12 mouse cellular contexts compared by ENCODE assay signal in genomic region chr5:51917812-51918448, GRCm38 (mm10).
DNase-seq lines count a peak whose midpoint lies in the region; ATAC-seq and TF ChIP-seq lines count a peak whose summit lies in the region.
"Had no signal": no experiment of that assay in that cellular context is flagged by ENCODE, and none has a peak within 500 bp of the region (broad histone marks: within the 10 kb centered on the region; RNA-seq: fewer than 3 reads in every experiment).

No protein-coding gene starts in this region.

- WGBS in hindbrain, postnatal 0 days, result 24% methylated on average over 4 of the region's 4 CpGs
- WGBS in hindbrain, embryonic 10.5 days, result 29% methylated on average over 4 of the region's 4 CpGs

- no peaks in the 10 kb centered on the region for H3K9me3 ChIP-seq in hindbrain, postnatal 0 days (ENCODE audit: low read length)
- H3K9me3 ChIP-seq in hindbrain, embryonic 10.5 days, result no peaks in the 10 kb centered on the region
- H3K9me3 ChIP-seq: forebrain, embryonic 12.5 days had no signal

- DNase-seq in hindbrain, postnatal 0 days (ENCODE audit: low spot score), result peak; percentile 26
- no peak for DNase-seq in hindbrain, embryonic 10.5 days (ENCODE audit: low spot score)
- DNase-seq in 3T3-L1 (ENCODE audit: low read depth, low spot score), result peak; percentile 30
- peak; percentile 51 for DNase-seq in brain, embryonic 14.5 days (ENCODE audit: low read depth)
- DNase-seq in heart, postnatal 14 days, result peak; percentile 22 to 47
- no peak for DNase-seq in yolk sac, embryonic 10.5 days (ENCODE audit: low spot score)
- DNase-seq in layer of hippocampus, adult 9-10 months (ENCODE audit: low spot score), result no peak
- DNase-seq: layer of hippocampus, postnatal 36 days; lung, postnatal 10 days had no signal

- no peak for TF ChIP-seq CTCF in hindbrain, postnatal 0 days (IDR thresholded peaks at IDR 0.05; ENCODE audit: low read depth)
- TF ChIP-seq CTCF in brain, embryonic 14.5 days (IDR thresholded peaks at IDR 0.05; ENCODE audit: borderline replicate concordance, extremely low read depth, insufficient read depth, insufficient read length), result no peak

- no peaks in the 10 kb centered on the region for H3K4me1 ChIP-seq in hindbrain, postnatal 0 days (ENCODE audit: insufficient read depth, low read length)
- no peaks in the 10 kb centered on the region for H3K4me1 ChIP-seq in hindbrain, embryonic 10.5 days (replicated peaks)
- H3K4me1 ChIP-seq: forebrain, embryonic 12.5 days had no signal

- no peak for ATAC-seq in hindbrain, postnatal 0 days
- no peak for ATAC-seq in activated CD4-positive, CD25-positive, alpha-beta regulatory T cell, adult 4 months

- intact Hi-C loops in heart, postnatal 14 days (cut with DNase I), result no loop called here

- no peak overlapping the region for H3K4me2 ChIP-seq in hindbrain, postnatal 0 days (ENCODE audit: low read depth, low read length)
- H3K4me2 ChIP-seq: forebrain, embryonic 12.5 days had no signal

- no peak overlapping the region for H3K9ac ChIP-seq in hindbrain, postnatal 0 days (replicated peaks; ENCODE audit: low read length)
- H3K9ac ChIP-seq: forebrain, embryonic 12.5 days had no signal

- no peak overlapping the region for H3K27ac ChIP-seq in hindbrain, postnatal 0 days
- H3K27ac ChIP-seq in hindbrain, embryonic 10.5 days, result no peak overlapping the region
- H3K27ac ChIP-seq: forebrain, embryonic 12.5 days had no signal

- no peaks in the 10 kb centered on the region for H3K27me3 ChIP-seq in hindbrain, postnatal 0 days (ENCODE audit: insufficient read depth, low read length)
- H3K27me3 ChIP-seq in hindbrain, embryonic 10.5 days (ENCODE audit: insufficient read depth, poor library complexity, severe bottlenecking), result no peaks in the 10 kb centered on the region
- H3K27me3 ChIP-seq: forebrain, embryonic 12.5 days had no signal

- no peak overlapping the region for H3K4me3 ChIP-seq in hindbrain, postnatal 0 days (ENCODE audit: low read length)
- H3K4me3 ChIP-seq in hindbrain, embryonic 10.5 days, result no peak overlapping the region
- H3K4me3 ChIP-seq: forebrain, embryonic 12.5 days had no signal

- TF ChIP-seq POLR2A in brain, embryonic 14.5 days (IDR thresholded peaks at IDR 0.05; ENCODE audit: borderline replicate concordance, extremely low read depth, insufficient read depth, insufficient read length, poor library complexity, severe bottlenecking), result no peak

- H3K36me3 ChIP-seq in hindbrain, postnatal 0 days (ENCODE audit: insufficient read depth, low read length), result no peaks in the 10 kb centered on the region
- H3K36me3 ChIP-seq in hindbrain, embryonic 10.5 days, result no peaks in the 10 kb centered on the region
- H3K36me3 ChIP-seq: forebrain, embryonic 12.5 days; G1E had no signal

Comparison
In these comparisons a context has a peak if more than half of its experiments do, and no peak if none do; other contexts are left out.
1. DNase-seq: peak in hindbrain, postnatal 0 days (single experiment), 3T3-L1 (single experiment), brain, embryonic 14.5 days (single experiment) and heart, postnatal 14 days (2 of 2); none in hindbrain, embryonic 10.5 days (single experiment), yolk sac, embryonic 10.5 days (single experiment) and layer of hippocampus, adult 9-10 months (single experiment).